Mouse (Mus musculus) E14TG2a.4 (cell line): ENCODE measurements around the gene Osm.

Experiments used
- H3K27me3 ChIP-seq: 2 replicates; pipeline ENCODE4 v1.6.1; 2014; ENCODE audit warnings: low read length, control low read depth; ENCODE audit not compliant: insufficient read depth
- H3K36me3 ChIP-seq: 2 replicates; pipeline ENCODE4 v1.6.1; 2014; ENCODE audit warnings: low read length, control low read depth; ENCODE audit not compliant: insufficient read depth
- H3K4me1 ChIP-seq: replicated peaks from 2 replicates; pipeline ENCODE4 v1.6.1; 2014; ENCODE audit warnings: low read depth, low read length, control low read depth
- H3K4me3 ChIP-seq: replicated peaks from 2 replicates; pipeline ENCODE4 v1.5.1; 2014; ENCODE audit warnings: mild to moderate bottlenecking, low read length
- H3K9me3 ChIP-seq: 2 replicates; pipeline ENCODE4 v1.6.1; 2014; ENCODE audit warnings: low read length, control low read depth
- CTCF ChIP-seq: conservative IDR thresholded peaks from 2 replicates; pipeline ENCODE4 v1.5.1; 2014; ENCODE audit warnings: low read length
- NANOG ChIP-seq: IDR thresholded peaks from 2 replicates; pipeline ENCODE4 v1.6.1; 2014; ENCODE audit warnings: borderline replicate concordance, low read length, mixed read lengths
- POU5F1 ChIP-seq: IDR thresholded peaks from 2 replicates; pipeline ENCODE4 v1.6.1; 2014; ENCODE audit warnings: low read length, borderline replicate concordance

The Osm gene

GRCm38 (mm10) chr11:4196636-4197035, 39.6 kb upstream of the Osm start:
- Histone ChIP-seq H3K27me3 (no peaks in the 10 kb centered on the region), H3K9me3 (no peaks in the 10 kb centered on the region), H3K4me1 (peaks cover 27% of the 10 kb centered on the region), H3K36me3 (peaks cover 67% of the 10 kb centered on the region), H3K4me3 (no peak overlapping the region)
- TF ChIP-seq CTCF (no peak), NANOG (no peak), POU5F1 (no peak)

GRCm38 (mm10) chr11:4197691-4198090, 38.5 kb upstream of the Osm start:
- Histone ChIP-seq H3K9me3 (no peaks in the 10 kb centered on the region), H3K4me3 (no peak overlapping the region), H3K4me1 (peaks cover 29% of the 10 kb centered on the region), H3K36me3 (peaks cover 62% of the 10 kb centered on the region), H3K27me3 (no peaks in the 10 kb centered on the region)
- TF ChIP-seq CTCF (no peak), POU5F1 (no peak), NANOG (no peak)

GRCm38 (mm10) chr11:4201981-4202700, 34.1 kb upstream of the Osm start:
- no peaks in the 10 kb centered on the region for H3K9me3 ChIP-seq
- H3K4me3 ChIP-seq: no peak overlapping the region
- TF ChIP-seq NANOG (no peak), CTCF (no peak), POU5F1 (no peak)
- H3K27me3 ChIP-seq: no peaks in the 10 kb centered on the region
- H3K36me3 ChIP-seq: peaks cover 51% of the 10 kb centered on the region
- H3K4me1 ChIP-seq: peaks cover 19% of the 10 kb centered on the region

- no peak for TF ChIP-seq CTCF
- no peak for TF ChIP-seq POU5F1
- TF ChIP-seq NANOG: no peak
- H3K9me3 ChIP-seq: no peaks in the 10 kb centered on the region
- peaks cover 9% of the 10 kb centered on the region for H3K4me1 ChIP-seq
- no peak overlapping the region for H3K4me3 ChIP-seq
- no peaks in the 10 kb centered on the region for H3K27me3 ChIP-seq
- peaks cover 53% of the 10 kb centered on the region for H3K36me3 ChIP-seq
Observed at GRCm38 (mm10) chr11:4202995-4203704, 33.1 kb upstream of the Osm start.

- Histone ChIP-seq H3K4me1 (peaks cover 9% of the 10 kb centered on the region), H3K9me3 (no peaks in the 10 kb centered on the region), H3K27me3 (no peaks in the 10 kb centered on the region), H3K4me3 (no peak overlapping the region), H3K36me3 (peaks cover 55% of the 10 kb centered on the region)
- no peak for TF ChIP-seq POU5F1
- no peak for TF ChIP-seq NANOG
- TF ChIP-seq CTCF: no peak
Observed at GRCm38 (mm10) chr11:4203705-4204074, 32.5 kb upstream of the Osm start.

- no peak for TF ChIP-seq NANOG
- no peak for TF ChIP-seq CTCF
- no peak for TF ChIP-seq POU5F1
- Histone ChIP-seq H3K4me1 (peaks cover 9% of the 10 kb centered on the region), H3K27me3 (no peaks in the 10 kb centered on the region), H3K9me3 (no peaks in the 10 kb centered on the region), H3K36me3 (peaks cover 67% of the 10 kb centered on the region), H3K4me3 (no peak overlapping the region)
Observed at GRCm38 (mm10) chr11:4205097-4205655, 31.0 kb upstream of the Osm start.

- Histone ChIP-seq H3K4me1 (peaks cover 9% of the 10 kb centered on the region), H3K36me3 (peaks cover 75% of the 10 kb centered on the region), H3K4me3 (no peak overlapping the region), H3K9me3 (no peaks in the 10 kb centered on the region), H3K27me3 (no peaks in the 10 kb centered on the region)
- TF ChIP-seq NANOG: no peak
- TF ChIP-seq POU5F1: no peak
- no peak for TF ChIP-seq CTCF
Observed at GRCm38 (mm10) chr11:4205951-4206350, 30.3 kb upstream of the Osm start.

- Histone ChIP-seq H3K27me3 (no peaks in the 10 kb centered on the region), H3K9me3 (no peaks in the 10 kb centered on the region), H3K4me1 (peaks cover 9% of the 10 kb centered on the region), H3K36me3 (peaks cover 81% of the 10 kb centered on the region), H3K4me3 (no peak overlapping the region)
- TF ChIP-seq CTCF (no peak), POU5F1 (no peak), NANOG (no peak)
Observed at GRCm38 (mm10) chr11:4206563-4206962, 29.7 kb upstream of the Osm start.

GRCm38 (mm10) chr11:4207655-4208054, 28.6 kb upstream of the Osm start:
- Histone ChIP-seq H3K27me3 (no peaks in the 10 kb centered on the region), H3K36me3 (peaks cover 86% of the 10 kb centered on the region), H3K4me1 (peaks cover 15% of the 10 kb centered on the region), H3K9me3 (no peaks in the 10 kb centered on the region), H3K4me3 (no peak overlapping the region)
- TF ChIP-seq NANOG (no peak), POU5F1 (no peak), CTCF (no peak)
